Mouse (Mus musculus): Measurements from ENCODE around the gene Dgkz. TPM values are rescaled to one million over a fixed set of nuclear protein-coding genes. Genes with fewer than 3 reads are reported as not detected.

Dgkz gene
- polyA plus RNA-seq, 1 experiment, result 135 TPM

- no peak for DNase-seq (ENCODE audit: low spot score)
Observed at GRCm38 (mm10) chr2:91934826-91935525, 40.7 kb downstream of the Dgkz start.

GRCm38 (mm10) chr2:91934016-91934415 is 41.6 kb downstream of the Dgkz start:
- no peak for DNase-seq (ENCODE audit: low spot score)

- DNase-seq (ENCODE audit: low spot score), result no peak
Observed at GRCm38 (mm10) chr2:91933471-91933870, 42.2 kb downstream of the Dgkz start.

GRCm38 (mm10) chr2:91932737-91933350 is 42.8 kb downstream of the Dgkz start:
- no peak for DNase-seq (ENCODE audit: low spot score)

- DNase-seq (ENCODE audit: low spot score), result no peak
Observed at GRCm38 (mm10) chr2:91932160-91932711, 43.4 kb downstream of the Dgkz start, which contains the start of gene Mdk. TSS of gene Mdk (minus strand) at chr2:91932297.

GRCm38 (mm10) chr2:91931328-91932159 is 44.1 kb downstream of the Dgkz start:
- no peak for DNase-seq (ENCODE audit: low spot score)

- no peak for DNase-seq (ENCODE audit: low spot score)
Observed at GRCm38 (mm10) chr2:91930761-91931291, 44.8 kb downstream of the Dgkz start.

- no peak for DNase-seq (ENCODE audit: low spot score)
Observed at GRCm38 (mm10) chr2:91929936-91930335, 45.7 kb downstream of the Dgkz start.

- DNase-seq (ENCODE audit: low spot score), result no peak
Observed at GRCm38 (mm10) chr2:91929455-91929854, 46.2 kb downstream of the Dgkz start.

- DNase-seq (ENCODE audit: low spot score), result no peak
Observed at GRCm38 (mm10) chr2:91928534-91929350, 46.9 kb downstream of the Dgkz start.

GRCm38 (mm10) chr2:91927826-91928533 is 47.7 kb downstream of the Dgkz start:
- no peak for DNase-seq (ENCODE audit: low spot score)

- DNase-seq (ENCODE audit: low spot score), result no peak
Observed at GRCm38 (mm10) chr2:91926949-91927348, 48.7 kb downstream of the Dgkz start, which contains the start of gene Chrm4. TSS of gene Chrm4 (plus strand) at chr2:91927249.

GRCm38 (mm10) chr2:91925442-91925841 is 50.2 kb downstream of the Dgkz start:
- no peak for DNase-seq (ENCODE audit: low spot score)

- DNase-seq (ENCODE audit: low spot score), result no peak
Observed at GRCm38 (mm10) chr2:91924726-91925125, 50.9 kb downstream of the Dgkz start.

- no peak for DNase-seq (ENCODE audit: low spot score)
Observed at GRCm38 (mm10) chr2:91923415-91924337, 52.0 kb downstream of the Dgkz start.

GRCm38 (mm10) chr2:91922586-91923414 is 52.9 kb downstream of the Dgkz start:
- no peak for DNase-seq (ENCODE audit: low spot score)

- no peak for DNase-seq (ENCODE audit: low spot score)
Observed at GRCm38 (mm10) chr2:91921790-91922570, 53.7 kb downstream of the Dgkz start.
